Mouse (Mus musculus) CH12.LX (cell line): ENCODE data around the gene Lgi1.

Source experiments
- CTCF ChIP-seq, 2 experiments: IDR thresholded peaks in 1 of 2; conservative IDR thresholded peaks in 1 of 2; 2 replicates each; pipeline ENCODE4 v1.5.1; 2011 to 2012; ENCODE audit warnings: low read depth in 2 of 2, low read length in 2 of 2, improper control_type of control experiment in 1 of 2, inconsistent platforms in 1 of 2, mild to moderate bottlenecking in 1 of 2, moderate library complexity in 1 of 2
- POLR2A ChIP-seq: IDR thresholded peaks from 2 replicates; pipeline ENCODE4 v1.6.1; 2011; ENCODE audit warnings: low read depth, mild to moderate bottlenecking, improper control_type of control experiment, low read length
- USF2 ChIP-seq: conservative IDR thresholded peaks from 2 replicates; pipeline ENCODE4 v1.6.1; 2011; ENCODE audit warnings: low read depth, low read length, improper control_type of control experiment

DNA sequence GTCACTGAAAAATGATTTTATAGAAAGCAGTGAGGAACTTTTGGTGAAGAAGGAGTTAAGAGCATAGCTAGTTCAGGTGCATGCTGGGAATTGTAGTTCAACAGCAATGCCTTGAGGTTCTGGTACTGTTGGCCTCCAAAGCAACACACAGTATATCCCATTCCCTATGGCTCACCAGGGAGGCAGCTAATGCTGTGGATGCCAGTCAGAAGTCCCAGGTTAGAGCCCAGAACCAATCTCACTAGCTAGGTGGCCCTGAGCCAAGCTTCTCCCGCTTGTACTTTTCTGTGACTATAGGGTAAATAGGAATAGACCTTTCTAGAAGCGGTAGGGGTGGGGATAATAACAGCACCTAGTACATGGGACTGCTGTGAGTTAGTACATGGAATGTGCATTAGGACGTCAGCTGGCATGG lies 5.7 kb upstream of the Lgi1 start:
- TF ChIP-seq POLR2A (no peak), CTCF (conservative IDR thresholded peaks at IDR 0.05 in 1 of 2, IDR thresholded peaks at IDR 0.05 in 1 of 2; ENCODE audit: low read depth in 2 of 2, low read length in 2 of 2) (no peak), USF2 (no peak)
